Mouse (Mus musculus): ENCODE results near the gene Ubald1.

DNA sequence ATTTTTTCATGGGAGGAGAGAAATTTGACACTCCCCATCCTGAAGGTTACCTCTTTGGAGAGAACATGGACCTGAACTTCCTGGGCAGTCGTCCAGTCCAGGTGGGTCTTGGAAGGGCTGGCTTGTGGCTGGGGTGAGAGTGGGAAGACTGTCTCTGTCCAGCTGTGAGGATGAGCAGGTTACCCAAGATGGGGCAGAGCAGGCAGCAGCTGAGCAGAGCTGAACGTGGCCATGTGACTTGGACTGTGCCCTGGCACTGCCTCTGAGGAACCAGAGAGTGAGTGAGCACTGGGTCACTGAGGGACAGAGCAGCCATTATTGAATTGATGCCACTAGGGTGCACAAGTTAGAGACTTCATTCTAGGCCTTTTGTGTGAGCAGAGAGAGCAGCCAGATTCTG lies 27.3 kb upstream of the Ubald1 start:
- no peak for TF ChIP-seq CTCF (IDR thresholded peaks at IDR 0.05; ENCODE audit: low read depth)
- TF ChIP-seq EP300 (IDR thresholded peaks at IDR 0.05; ENCODE audit: low read depth) = no peak

Data from liver, embryonic 14.5 days (tissue).